Mouse (Mus musculus) forebrain, embryonic 15.5 days (tissue): Measurements from ENCODE around the gene Fam170b. TPM values are rescaled to one million over a fixed set of nuclear protein-coding genes. Genes with fewer than 3 reads are reported as not detected.

ENCODE experiments used
- ATAC-seq: fragments of 200-750 bp; cut with Nextera tagmentation; replicated peaks from 2 replicates; pipeline ENCODE4 v1.8.0; 2017; ENCODE audit warnings: mild to moderate bottlenecking, moderate TSS enrichment, moderate library complexity
- H3K27ac ChIP-seq: fragments of 300-500 bp; sonication (generic); replicated peaks from 2 replicates; pipeline ENCODE4 v1.5.1; 2015; ENCODE audit warnings: mild to moderate bottlenecking, inconsistent platforms
- H3K27me3 ChIP-seq: fragments of 300-500 bp; sonication (generic); 2 replicates; pipeline ENCODE4 v1.6.1; 2015; ENCODE audit warnings: inconsistent platforms
- H3K36me3 ChIP-seq: fragments of 300-500 bp; sonication (generic); 2 replicates; pipeline ENCODE4 v1.6.1; 2015; ENCODE audit warnings: mild to moderate bottlenecking, inconsistent platforms
- H3K4me1 ChIP-seq: fragments of 300-500 bp; sonication (generic); 2 replicates; pipeline ENCODE4 v1.6.1; 2015; ENCODE audit warnings: inconsistent platforms
- H3K4me2 ChIP-seq: fragments of 300-500 bp; sonication (generic); replicated peaks from 2 replicates; pipeline ENCODE4 v1.6.1; 2015; ENCODE audit warnings: mild to moderate bottlenecking, inconsistent platforms
- H3K4me3 ChIP-seq: fragments of 300-500 bp; sonication (generic); 2 replicates; pipeline ENCODE4 v1.5.1; 2015; ENCODE audit warnings: mild to moderate bottlenecking, inconsistent platforms
- H3K9ac ChIP-seq: fragments of 300-500 bp; sonication (generic); replicated peaks from 2 replicates; pipeline ENCODE4 v1.6.1; 2015; ENCODE audit warnings: mild to moderate bottlenecking, inconsistent platforms
- H3K9me3 ChIP-seq: fragments of 300-500 bp; sonication (generic); 2 replicates; pipeline ENCODE4 v1.6.1; 2016; ENCODE audit warnings: inconsistent platforms
- WGBS: fragments of 180-500 bp; shearing (Covaris S2); methylation state at CpG from one replicate; pipeline ENCODE4 v1.1.7; 2015; ENCODE audit warnings: mixed read lengths; 5-methylcytosine and 5-hydroxymethylcytosine counted together
- polyA plus RNA-seq: library from polyadenylated mRNA; unstranded; fragments of >200 nt; fragmentation: Nextera tagmentation; extraction: Ambion mirVana; gene quantifications from 2 replicates; pipeline ENCODE4 v1.2.1, GENCODE M21; 2015

The Fam170b gene
- polyA plus RNA-seq = not detected in 2 replicates

GRCm38 (mm10) chr14:32833847-32834246 is at the start of gene Fam170b:
Gene Fam170b, plus strand, starts transcription at chr14:32833962.
- Histone ChIP-seq H3K27ac (no peak within 1 kb of the TSS), H3K27me3 (no peaks in the 10 kb centered on the region), H3K9me3 (no peaks in the 10 kb centered on the region), H3K4me3 (no peak within 1 kb of the TSS), H3K4me2 (no peak within 1 kb of the TSS), H3K36me3 (no peaks in the 10 kb centered on the region), H3K4me1 (no peaks in the 10 kb centered on the region), H3K9ac (no peak within 1 kb of the TSS)
- 88% methylated on average over 8 of the region's 8 CpGs for WGBS
- no peak for ATAC-seq

- H3K36me3 ChIP-seq = no peaks in the 10 kb centered on the region
- ATAC-seq = no peak
- no peak overlapping the region for H3K9ac ChIP-seq
- no peak overlapping the region for H3K4me3 ChIP-seq
- no peak overlapping the region for H3K27ac ChIP-seq
- no peak overlapping the region for H3K4me2 ChIP-seq
- no peaks in the 10 kb centered on the region for H3K9me3 ChIP-seq
- H3K4me1 ChIP-seq = no peaks in the 10 kb centered on the region
- WGBS = 92% methylated on average over 12 of the region's 12 CpGs
- no peaks in the 10 kb centered on the region for H3K27me3 ChIP-seq
These were observed 49.5 kb upstream of the Fam170b start for GRCm38 (mm10) chr14:32784130-32784747.

- 82% methylated on average over 4 of the region's 4 CpGs for WGBS
These were observed 49.0 kb upstream of the Fam170b start for GRCm38 (mm10) chr14:32784748-32785134.

GRCm38 (mm10) chr14:32785556-32786130 is 48.1 kb upstream of the Fam170b start, which contains the start of gene Tmem273:
Gene Tmem273, plus strand, starts transcription at chr14:32785963.
- Histone ChIP-seq H3K27ac (no peak within 1 kb of the TSS), H3K4me3 (no peak within 1 kb of the TSS), H3K27me3 (no peaks in the 10 kb centered on the region), H3K4me1 (no peaks in the 10 kb centered on the region), H3K36me3 (no peaks in the 10 kb centered on the region), H3K9ac (no peak within 1 kb of the TSS), H3K4me2 (no peak within 1 kb of the TSS), H3K9me3 (no peaks in the 10 kb centered on the region)
- ATAC-seq = no peak
- 67% methylated on average over 3 of the region's 3 CpGs for WGBS

More at GRCm38 (mm10) chr14:32784748-32785134, 49.0 kb upstream of the Fam170b start:
- Histone ChIP-seq H3K27ac (no peak overlapping the region), H3K36me3 (no peaks in the 10 kb centered on the region), H3K9ac (no peak overlapping the region), H3K27me3 (no peaks in the 10 kb centered on the region), H3K4me1 (no peaks in the 10 kb centered on the region), H3K4me2 (no peak overlapping the region), H3K9me3 (no peaks in the 10 kb centered on the region), H3K4me3 (no peak overlapping the region)
- ATAC-seq = no peak

GRCm38 (mm10) chr14:32787691-32788090 is 46.1 kb upstream of the Fam170b start:
- Histone ChIP-seq H3K4me3 (no peak overlapping the region), H3K36me3 (no peaks in the 10 kb centered on the region), H3K4me2 (no peak overlapping the region), H3K9me3 (no peaks in the 10 kb centered on the region), H3K4me1 (no peaks in the 10 kb centered on the region), H3K9ac (no peak overlapping the region), H3K27me3 (no peaks in the 10 kb centered on the region), H3K27ac (no peak overlapping the region)
- 52% methylated on average over 5 of the region's 5 CpGs for WGBS
- ATAC-seq = no peak

GRCm38 (mm10) chr14:32796375-32796774 is 37.4 kb upstream of the Fam170b start:
- no peak for ATAC-seq
- no peaks in the 10 kb centered on the region for H3K9me3 ChIP-seq
- no peak overlapping the region for H3K4me2 ChIP-seq
- H3K4me1 ChIP-seq = no peaks in the 10 kb centered on the region
- H3K4me3 ChIP-seq = no peak overlapping the region
- 61% methylated on average over 8 of the region's 8 CpGs for WGBS
- no peak overlapping the region for H3K9ac ChIP-seq
- no peaks in the 10 kb centered on the region for H3K36me3 ChIP-seq
- no peak overlapping the region for H3K27ac ChIP-seq
- no peaks in the 10 kb centered on the region for H3K27me3 ChIP-seq

- no peaks in the 10 kb centered on the region for H3K27me3 ChIP-seq
These were observed 36.0 kb upstream of the Fam170b start for GRCm38 (mm10) chr14:32797803-32798202.

GRCm38 (mm10) chr14:32798355-32798754 is 35.4 kb upstream of the Fam170b start:
- ATAC-seq = no peak
- Histone ChIP-seq H3K4me3 (no peak overlapping the region), H3K9ac (no peak overlapping the region), H3K27me3 (no peaks in the 10 kb centered on the region), H3K4me2 (no peak overlapping the region), H3K27ac (no peak overlapping the region), H3K4me1 (no peaks in the 10 kb centered on the region), H3K36me3 (no peaks in the 10 kb centered on the region), H3K9me3 (no peaks in the 10 kb centered on the region)
- 82% methylated on average over 4 of the region's 4 CpGs for WGBS

More at GRCm38 (mm10) chr14:32797803-32798202, 36.0 kb upstream of the Fam170b start:
- Histone ChIP-seq H3K27ac (no peak overlapping the region), H3K4me3 (no peak overlapping the region), H3K9ac (no peak overlapping the region), H3K9me3 (no peaks in the 10 kb centered on the region), H3K36me3 (no peaks in the 10 kb centered on the region), H3K4me2 (no peak overlapping the region), H3K4me1 (no peaks in the 10 kb centered on the region)
- 83% methylated on average over 2 of the region's 2 CpGs for WGBS
- ATAC-seq = no peak

GRCm38 (mm10) chr14:32800048-32800447 is 33.7 kb upstream of the Fam170b start:
- Histone ChIP-seq H3K27me3 (no peaks in the 10 kb centered on the region), H3K9me3 (no peaks in the 10 kb centered on the region), H3K27ac (no peak overlapping the region), H3K4me1 (no peaks in the 10 kb centered on the region), H3K4me2 (no peak overlapping the region), H3K4me3 (no peak overlapping the region), H3K9ac (no peak overlapping the region), H3K36me3 (no peaks in the 10 kb centered on the region)
- WGBS = 98% methylated on average over 7 of the region's 7 CpGs
- no peak for ATAC-seq

- no peaks in the 10 kb centered on the region for H3K4me1 ChIP-seq
- H3K9me3 ChIP-seq = no peaks in the 10 kb centered on the region
- H3K36me3 ChIP-seq = no peaks in the 10 kb centered on the region
- H3K9ac ChIP-seq = no peak overlapping the region
- H3K4me3 ChIP-seq = no peak overlapping the region
- WGBS = 57% methylated on average over 11 of the region's 11 CpGs
- H3K4me2 ChIP-seq = no peak overlapping the region
- no peak for ATAC-seq
- H3K27me3 ChIP-seq = no peaks in the 10 kb centered on the region
- no peak overlapping the region for H3K27ac ChIP-seq
These were observed 32.6 kb upstream of the Fam170b start for GRCm38 (mm10) chr14:32801016-32801661.

GRCm38 (mm10) chr14:32801662-32802024 is 32.1 kb upstream of the Fam170b start:
- Histone ChIP-seq H3K9ac (no peak overlapping the region), H3K36me3 (no peaks in the 10 kb centered on the region), H3K27ac (no peak overlapping the region), H3K27me3 (no peaks in the 10 kb centered on the region), H3K4me3 (no peak overlapping the region), H3K4me2 (no peak overlapping the region), H3K9me3 (no peaks in the 10 kb centered on the region), H3K4me1 (no peaks in the 10 kb centered on the region)
- no peak for ATAC-seq

GRCm38 (mm10) chr14:32810111-32810510 is 23.7 kb upstream of the Fam170b start:
- no peak overlapping the region for H3K4me3 ChIP-seq
- no peak overlapping the region for H3K4me2 ChIP-seq
- no peaks in the 10 kb centered on the region for H3K9me3 ChIP-seq
- no peaks in the 10 kb centered on the region for H3K36me3 ChIP-seq
- no peak overlapping the region for H3K27ac ChIP-seq
- no peaks in the 10 kb centered on the region for H3K27me3 ChIP-seq
- ATAC-seq = no peak
- H3K9ac ChIP-seq = no peak overlapping the region
- H3K4me1 ChIP-seq = no peaks in the 10 kb centered on the region
